In the genomic region with DNA sequence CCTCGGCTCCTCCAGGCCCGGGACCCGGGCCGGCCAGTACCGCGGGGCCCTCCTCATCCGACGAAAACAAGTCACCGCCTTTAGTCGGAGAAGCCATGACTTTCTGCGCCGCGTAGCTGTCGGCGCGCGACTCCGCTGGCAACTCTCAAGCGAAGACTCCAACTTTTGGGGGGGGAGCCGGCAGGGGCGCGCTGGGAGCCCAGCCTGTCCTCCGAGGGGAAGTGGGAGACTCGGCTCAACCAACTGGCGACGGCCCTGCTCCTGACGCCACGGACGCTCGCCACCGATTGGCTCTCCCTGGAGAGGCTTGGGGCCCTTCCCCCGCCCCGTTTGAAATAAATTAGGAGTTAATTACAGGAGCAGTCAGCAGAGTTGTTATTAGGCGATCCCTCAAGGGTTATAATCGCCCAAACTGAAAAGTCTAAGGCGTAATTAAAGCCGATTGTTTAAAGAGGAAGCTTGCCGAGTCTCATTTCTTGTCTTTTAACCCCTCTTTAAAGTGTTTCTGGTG, we compare ENCODE assay signal across 9 mouse cellular contexts. TPM values are rescaled to one million over a fixed set of nuclear protein-coding genes. Genes with fewer than 3 reads are reported as not detected.
DNase-seq lines count a peak whose midpoint lies in the region; ATAC-seq and TF ChIP-seq lines count a peak whose summit lies in the region.
"Had no signal": no experiment of that assay in that cellular context is flagged by ENCODE, and none has a peak within 500 bp of the region (broad histone marks: within the 10 kb centered on the region; RNA-seq: fewer than 3 reads in every experiment).

A gene (minus strand): TSS at position 461 of the 511 bp plus-strand sequence.

- peaks cover 85% of the 10 kb centered on the region for H3K27me3 ChIP-seq in embryonic facial prominence, embryonic 14.5 days (replicated peaks; ENCODE audit: control insufficient read depth, insufficient read depth, low read length)
- peaks cover 90% of the 10 kb centered on the region for H3K27me3 ChIP-seq in heart, embryonic 15.5 days
- H3K27me3 ChIP-seq in liver, embryonic 16.5 days (ENCODE audit: control insufficient read depth, insufficient read depth, low read depth, low read length): peaks cover 96% of the 10 kb centered on the region

- no peak within 1 kb of the TSS for H3K27ac ChIP-seq in bone marrow macrophage, adult 2 months (ENCODE audit: insufficient read depth, low read depth, low read length)
- H3K27ac ChIP-seq in embryonic facial prominence, embryonic 14.5 days (replicated peaks; ENCODE audit: low read depth, low read length): peak within 1 kb of the TSS; percentile 53
- H3K27ac ChIP-seq in heart, embryonic 15.5 days: peak within 1 kb of the TSS; percentile 51
- H3K27ac ChIP-seq in liver, embryonic 16.5 days (ENCODE audit: low read length): no peak within 1 kb of the TSS

- under 1% methylated on average over 33 of the region's 38 CpGs for WGBS in embryonic facial prominence, embryonic 14.5 days
- WGBS in heart, embryonic 15.5 days: under 1% methylated on average over 38 of the region's 38 CpGs
- under 1% methylated on average over 38 of the region's 38 CpGs for WGBS in liver, embryonic 16.5 days (ENCODE audit: insufficient replicate concordance)

- no peak for TF ChIP-seq CTCF in bone marrow macrophage, adult 2 months (IDR thresholded peaks at IDR 0.05; ENCODE audit: low read depth, low read length)

- ATAC-seq in embryonic facial prominence, embryonic 14.5 days (ENCODE audit: low read depth): peak; percentile 93
- peak; percentile 89 for ATAC-seq in heart, embryonic 15.5 days (replicated peaks; ENCODE audit: insufficient number of reproducible peaks, insufficient read depth, low FRiP score, low read depth)
- ATAC-seq in liver, embryonic 16.5 days (ENCODE audit: low read depth): no peak
- ATAC-seq: Patski had no signal

- H3K4me3 ChIP-seq in bone marrow macrophage, adult 2 months (ENCODE audit: insufficient read depth, low read length): peak within 1 kb of the TSS; percentile 31; the same call in 1 of the 2 replicates
- peak within 1 kb of the TSS; percentile 65 for H3K4me3 ChIP-seq in embryonic facial prominence, embryonic 14.5 days (ENCODE audit: low read depth, low read length)
- H3K4me3 ChIP-seq in heart, embryonic 15.5 days: peak within 1 kb of the TSS; percentile 59
- peak within 1 kb of the TSS; percentile 46 for H3K4me3 ChIP-seq in liver, embryonic 16.5 days (ENCODE audit: low read depth, low read length)

- no peaks in the 10 kb centered on the region for H3K36me3 ChIP-seq in embryonic facial prominence, embryonic 14.5 days (ENCODE audit: control insufficient read depth, insufficient read depth, low read length)
- no peaks in the 10 kb centered on the region for H3K36me3 ChIP-seq in heart, embryonic 15.5 days
- H3K36me3 ChIP-seq in liver, embryonic 16.5 days (ENCODE audit: control insufficient read depth, insufficient read depth): no peaks in the 10 kb centered on the region

- H3K9ac ChIP-seq in embryonic facial prominence, embryonic 14.5 days (ENCODE audit: low read depth, low read length): peak within 1 kb of the TSS; percentile 76
- peak within 1 kb of the TSS; percentile 55 for H3K9ac ChIP-seq in heart, embryonic 15.5 days
- H3K9ac ChIP-seq in liver, embryonic 16.5 days (ENCODE audit: low read depth, low read length): no peak within 1 kb of the TSS

- H3K9me3 ChIP-seq in embryonic facial prominence, embryonic 14.5 days (ENCODE audit: control insufficient read depth, low read length): no peaks in the 10 kb centered on the region
- H3K9me3 ChIP-seq in heart, embryonic 15.5 days (replicated peaks): no peaks in the 10 kb centered on the region
- no peaks in the 10 kb centered on the region for H3K9me3 ChIP-seq in liver, embryonic 16.5 days (replicated peaks; ENCODE audit: control insufficient read depth, low read length)

- no peak for TF ChIP-seq POLR2A in bone marrow macrophage, adult 2 months (IDR thresholded peaks at IDR 0.05; ENCODE audit: borderline replicate concordance, low read depth, low read length)

- peak within 1 kb of the TSS; percentile 88 for H3K4me2 ChIP-seq in embryonic facial prominence, embryonic 14.5 days (ENCODE audit: low read depth, low read length)
- peak within 1 kb of the TSS; percentile 87 for H3K4me2 ChIP-seq in heart, embryonic 15.5 days
- peak within 1 kb of the TSS; percentile 53 for H3K4me2 ChIP-seq in liver, embryonic 16.5 days (ENCODE audit: low read depth, low read length)

- DNase-seq in 3134 (ENCODE audit: extremely low read depth, insufficient read length, low spot score): peak; percentile 74
- DNase-seq in embryonic facial prominence, embryonic 14.5 days (ENCODE audit: low spot score): peak; percentile 94
- DNase-seq in kidney, postnatal 10 days: peak; percentile 85
- peak; percentile 66 for DNase-seq in ovary, postnatal 36 days (ENCODE audit: low spot score)
- no peak for DNase-seq in thymus, postnatal 36 days

- no peaks in the 10 kb centered on the region for H3K4me1 ChIP-seq in bone marrow macrophage, adult 2 months (ENCODE audit: control insufficient read depth, insufficient read depth, low read length)
- H3K4me1 ChIP-seq in embryonic facial prominence, embryonic 14.5 days (ENCODE audit: control insufficient read depth, insufficient read depth, low read length): peaks cover 13% of the 10 kb centered on the region
- peaks cover 23% of the 10 kb centered on the region for H3K4me1 ChIP-seq in heart, embryonic 15.5 days (replicated peaks)
- H3K4me1 ChIP-seq in liver, embryonic 16.5 days (ENCODE audit: control insufficient read depth, low read depth, low read length): no peaks in the 10 kb centered on the region; the same call in 1 of the 2 replicates

RNA-seq across cellular contexts. Expression of the gene that starts here (rescaled TPM):
- 0.44 TPM in 1 of 2 replicates, not detected in the other for polyA plus RNA-seq in bone marrow macrophage, adult 2 months (2012; ENCODE audit: insufficient read depth, insufficient read length, missing spikeins)
- 11.5 and 11.6 TPM in 2 replicates for polyA plus RNA-seq in embryonic facial prominence, embryonic 14.5 days (2014; fragmentation: Nextera tagmentation; extraction: Ambion mirVana)
- 2.4 TPM in 2 replicates for polyA plus RNA-seq in heart, embryonic 15.5 days (2015; fragmentation: Nextera tagmentation; extraction: Ambion mirVana)
- polyA plus RNA-seq in liver, embryonic 16.5 days (2015; fragmentation: Nextera tagmentation; extraction: Ambion mirVana): not detected in 2 replicates
- polyA plus RNA-seq: Patski had no signal

Comparison
In these comparisons a context has a peak if more than half of its experiments do, and no peak if none do; other contexts are left out.
1. DNase-seq: peak in 3134 (single experiment), embryonic facial prominence, embryonic 14.5 days (single experiment), kidney, postnatal 10 days (single experiment) and ovary, postnatal 36 days (single experiment); none in thymus, postnatal 36 days (0 of 2).
2. H3K27ac ChIP-seq: peak in embryonic facial prominence, embryonic 14.5 days (single experiment) and heart, embryonic 15.5 days (single experiment); none in bone marrow macrophage, adult 2 months (single experiment) and liver, embryonic 16.5 days (single experiment).
3. Peak in every context shown above with its lines, with median percentiles within 50 percentile points of each other: H3K4me3 ChIP-seq and H3K4me2 ChIP-seq.